Mouse (Mus musculus): Measurements from ENCODE around the gene Ddx52. TPM values are rescaled to one million over a fixed set of nuclear protein-coding genes. Genes with fewer than 3 reads are reported as not detected.

Gene Ddx52
- polyA plus RNA-seq (2015; fragmentation: Nextera tagmentation; extraction: Ambion mirVana): 37.4 and 41.9 TPM in 2 replicates

- Histone ChIP-seq H3K9ac (peak within 1 kb of the TSS; percentile 85), H3K9me3 (replicated peaks) (no peaks in the 10 kb centered on the region), H3K36me3 (ENCODE audit: poor library complexity, severe bottlenecking) (peaks cover 38% of the 10 kb centered on the region), H3K4me3 (peak within 1 kb of the TSS; percentile 80), H3K27ac (peak within 1 kb of the TSS; percentile 40; the same call in 1 of the 2 replicates), H3K4me1 (peaks cover 10% of the 10 kb centered on the region), H3K27me3 (peaks cover 25% of the 10 kb centered on the region), H3K4me2 (peak within 1 kb of the TSS; percentile 79)
- peak; percentile 97 for ATAC-seq
- 1% methylated on average over 49 of the region's 49 CpGs for WGBS
These were observed at the start of gene Ddx52 for GRCm38 (mm10) chr11:83941950-83942840. TSS of gene Ddx52 (plus strand) at chr11:83942062.

DNA sequence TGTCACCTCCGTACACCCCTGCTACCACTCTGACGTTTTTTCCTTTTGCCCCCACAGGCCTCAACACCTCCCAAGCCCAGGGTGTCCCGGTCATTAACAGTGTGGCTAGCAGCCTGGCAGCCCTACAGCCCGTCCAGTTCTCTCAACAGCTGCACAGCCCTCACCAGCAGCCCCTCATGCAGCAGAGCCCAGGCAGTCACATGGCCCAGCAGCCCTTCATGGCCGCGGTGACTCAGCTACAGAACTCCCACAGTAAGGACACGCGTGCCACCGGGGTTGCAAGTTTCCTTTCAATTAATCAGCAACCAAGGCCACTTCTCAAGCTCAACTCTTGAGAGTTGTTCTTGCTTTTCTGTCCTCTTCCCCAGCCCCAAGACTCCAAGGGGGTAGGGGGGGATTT, 48.5 kb upstream of the Ddx52 start:
- 88% methylated on average over 9 of the region's 9 CpGs for whole genome bisulfite sequencing
- ATAC-seq: no peak
- no peak overlapping the region for H3K27ac ChIP-seq

DNA sequence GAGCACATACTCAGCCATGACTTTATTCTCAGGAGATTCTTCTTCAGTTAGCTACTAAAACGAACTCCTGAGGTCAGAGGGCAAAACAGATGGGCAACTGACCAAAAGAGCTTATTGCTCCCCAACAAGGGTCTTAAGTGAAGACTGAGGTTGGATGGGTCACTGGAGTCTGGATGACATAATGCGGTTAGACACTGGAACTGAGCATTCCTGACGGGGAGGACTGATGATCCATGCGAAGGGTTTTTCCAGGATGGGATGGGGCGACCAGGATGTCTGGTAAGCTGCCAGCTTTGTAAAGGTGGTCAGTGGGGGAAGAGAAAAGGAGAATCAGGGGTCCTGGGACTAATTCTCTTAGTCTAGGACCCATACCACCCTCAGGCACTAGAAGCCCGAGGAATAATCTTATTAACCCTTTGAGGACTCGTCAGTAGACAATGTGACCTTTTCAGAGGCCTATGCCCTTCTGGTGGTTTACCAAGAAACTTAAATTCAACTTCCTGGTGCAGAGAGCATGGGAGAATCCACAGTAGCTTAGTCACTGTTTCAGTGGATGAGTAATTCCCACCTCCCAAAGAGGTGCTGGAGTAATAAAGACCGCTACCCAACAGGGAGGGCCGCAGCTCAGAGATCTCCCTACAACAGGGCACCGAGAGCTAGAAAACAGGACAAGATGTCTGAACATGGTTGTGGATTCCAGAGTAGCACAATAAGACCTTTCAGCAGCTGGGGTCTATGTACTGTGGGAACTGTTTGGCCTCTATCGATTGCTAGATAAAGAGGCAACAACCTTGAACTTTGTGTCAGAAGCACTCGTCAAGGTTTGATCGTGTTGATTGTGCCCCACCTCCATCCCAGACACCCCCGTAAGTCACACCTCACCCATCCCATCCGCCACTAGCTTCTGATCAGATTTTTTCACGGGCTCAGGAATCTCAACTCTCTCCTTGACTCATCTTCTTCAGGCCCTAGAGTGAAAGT, 45.1 kb upstream of the Ddx52 start:
- H3K4me2 ChIP-seq: no peak overlapping the region
- no peak overlapping the region for H3K27ac ChIP-seq
- no peak for ATAC-seq
- H3K27me3 ChIP-seq: no peaks in the 10 kb centered on the region
- no peaks in the 10 kb centered on the region for H3K36me3 ChIP-seq (ENCODE audit: poor library complexity, severe bottlenecking)
- WGBS: 84% methylated on average over 16 of the region's 16 CpGs
- H3K4me3 ChIP-seq: no peak overlapping the region
- no peak overlapping the region for H3K9ac ChIP-seq
- no peaks in the 10 kb centered on the region for H3K9me3 ChIP-seq (replicated peaks)
- H3K4me1 ChIP-seq: no peaks in the 10 kb centered on the region

More for the DNA sequence above, 48.5 kb upstream of the Ddx52 start:
- no peaks in the 10 kb centered on the region for H3K36me3 ChIP-seq (ENCODE audit: poor library complexity, severe bottlenecking)
- H3K9me3 ChIP-seq (replicated peaks): no peaks in the 10 kb centered on the region
- H3K4me3 ChIP-seq: no peak overlapping the region
- no peak overlapping the region for H3K4me2 ChIP-seq
- H3K27me3 ChIP-seq: no peaks in the 10 kb centered on the region
- H3K4me1 ChIP-seq: no peaks in the 10 kb centered on the region
- H3K9ac ChIP-seq: no peak overlapping the region

GRCm38 (mm10) chr11:83897569-83897968, 44.3 kb upstream of the Ddx52 start:
- ATAC-seq: no peak

DNA sequence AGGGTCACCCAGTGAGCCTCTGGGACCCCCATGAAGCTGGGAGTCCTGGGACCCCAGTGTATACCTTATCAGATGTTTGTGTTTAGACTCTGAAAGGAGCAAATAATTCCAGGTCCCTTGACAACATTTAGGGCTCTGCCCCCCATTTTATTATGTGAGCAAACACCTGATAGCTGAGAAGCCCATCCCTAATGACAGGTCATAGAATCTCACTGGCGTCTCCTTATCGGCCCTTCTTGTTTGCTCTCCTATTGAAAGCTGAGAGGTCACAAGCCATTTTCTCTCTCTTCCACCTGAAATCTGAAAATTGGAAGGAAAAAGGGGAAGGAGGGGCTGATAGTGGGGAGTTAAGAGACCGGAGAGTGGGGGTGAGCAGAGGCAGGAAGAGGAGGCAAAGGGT, 39.0 kb upstream of the Ddx52 start:
- ATAC-seq: no peak
- no peaks in the 10 kb centered on the region for H3K9me3 ChIP-seq (replicated peaks)
- H3K36me3 ChIP-seq (ENCODE audit: poor library complexity, severe bottlenecking): no peaks in the 10 kb centered on the region
- no peaks in the 10 kb centered on the region for H3K4me1 ChIP-seq
- no peak overlapping the region for H3K9ac ChIP-seq
- H3K27me3 ChIP-seq: no peaks in the 10 kb centered on the region
- H3K27ac ChIP-seq: no peak overlapping the region
- H3K4me3 ChIP-seq: no peak overlapping the region
- H3K4me2 ChIP-seq: no peak overlapping the region
- WGBS: 86% methylated on average over 3 of the region's 3 CpGs

More at GRCm38 (mm10) chr11:83897569-83897968, 44.3 kb upstream of the Ddx52 start:
- Histone ChIP-seq H3K36me3 (ENCODE audit: poor library complexity, severe bottlenecking) (no peaks in the 10 kb centered on the region), H3K4me2 (no peak overlapping the region), H3K27ac (no peak overlapping the region), H3K4me1 (no peaks in the 10 kb centered on the region), H3K9ac (no peak overlapping the region), H3K4me3 (no peak overlapping the region), H3K9me3 (replicated peaks) (no peaks in the 10 kb centered on the region), H3K27me3 (no peaks in the 10 kb centered on the region)
- 84% methylated on average over 7 of the region's 7 CpGs for WGBS

- no peak for ATAC-seq
- H3K4me1 ChIP-seq: no peaks in the 10 kb centered on the region
- 80% methylated on average over 5 of the region's 5 CpGs for WGBS
- no peak overlapping the region for H3K4me2 ChIP-seq
- no peaks in the 10 kb centered on the region for H3K9me3 ChIP-seq (replicated peaks)
- no peaks in the 10 kb centered on the region for H3K27me3 ChIP-seq
- no peaks in the 10 kb centered on the region for H3K36me3 ChIP-seq (ENCODE audit: poor library complexity, severe bottlenecking)
- no peak overlapping the region for H3K27ac ChIP-seq
- no peak overlapping the region for H3K9ac ChIP-seq
- H3K4me3 ChIP-seq: no peak overlapping the region
These were observed 36.1 kb upstream of the Ddx52 start for GRCm38 (mm10) chr11:83905756-83906155.

DNA sequence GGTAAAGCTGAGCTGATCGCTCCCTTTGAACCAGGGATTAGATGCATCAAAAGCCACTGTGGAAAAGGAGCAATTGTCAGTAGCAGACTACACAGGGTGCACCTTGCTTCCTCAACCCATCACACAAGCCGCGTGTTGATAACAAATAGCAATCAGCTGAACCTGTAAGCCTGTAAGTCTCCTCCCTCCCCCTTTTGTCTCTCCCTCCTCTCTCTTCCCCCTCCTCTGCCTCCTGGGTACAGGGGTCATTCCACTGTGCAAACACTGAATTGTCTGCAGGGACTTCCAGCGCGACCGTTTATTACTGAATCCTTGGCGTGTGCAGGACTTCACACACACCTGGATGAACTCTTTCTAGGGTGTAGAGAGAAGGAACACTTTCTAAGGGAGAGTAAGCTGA, 33.5 kb upstream of the Ddx52 start:
- no peak overlapping the region for H3K9ac ChIP-seq
- H3K36me3 ChIP-seq (ENCODE audit: poor library complexity, severe bottlenecking): no peaks in the 10 kb centered on the region
- H3K4me2 ChIP-seq: no peak overlapping the region
- no peaks in the 10 kb centered on the region for H3K9me3 ChIP-seq (replicated peaks)
- no peak overlapping the region for H3K27ac ChIP-seq
- no peak for ATAC-seq
- H3K4me1 ChIP-seq: no peaks in the 10 kb centered on the region
- 18% methylated on average over 7 of the region's 7 CpGs for WGBS
- H3K4me3 ChIP-seq: no peak overlapping the region
- H3K27me3 ChIP-seq: no peaks in the 10 kb centered on the region

- Histone ChIP-seq H3K27ac (no peak overlapping the region), H3K9me3 (replicated peaks) (no peaks in the 10 kb centered on the region), H3K9ac (no peak overlapping the region), H3K4me1 (no peaks in the 10 kb centered on the region), H3K36me3 (ENCODE audit: poor library complexity, severe bottlenecking) (no peaks in the 10 kb centered on the region), H3K4me3 (no peak overlapping the region), H3K4me2 (no peak overlapping the region), H3K27me3 (no peaks in the 10 kb centered on the region)
- WGBS: 82% methylated on average over 8 of the region's 8 CpGs
- no peak for ATAC-seq
These were observed 28.0 kb upstream of the Ddx52 start for GRCm38 (mm10) chr11:83913824-83914311.

DNA sequence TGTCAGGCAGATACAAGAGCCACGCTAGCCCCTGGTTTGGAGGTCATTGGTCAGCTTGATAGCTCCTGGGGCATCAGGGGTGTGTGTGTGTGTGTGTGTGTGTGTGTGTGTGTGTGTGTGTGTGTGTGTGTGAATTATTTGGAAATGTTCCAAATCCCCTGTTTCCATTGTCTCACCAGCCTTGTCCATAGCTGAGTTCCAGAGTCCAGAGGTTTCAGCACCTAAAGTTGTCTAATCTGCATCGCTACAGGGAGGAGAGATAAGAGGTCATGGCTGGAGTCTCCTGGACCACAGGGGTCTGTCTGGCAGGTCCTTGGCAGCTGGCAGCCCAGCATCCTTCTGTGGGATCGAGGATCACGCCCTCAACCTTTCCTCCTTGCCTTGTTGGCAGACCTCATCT, 27.4 kb upstream of the Ddx52 start:
- Histone ChIP-seq H3K4me3 (no peak overlapping the region), H3K36me3 (ENCODE audit: poor library complexity, severe bottlenecking) (no peaks in the 10 kb centered on the region), H3K4me2 (no peak overlapping the region), H3K9ac (no peak overlapping the region), H3K27ac (no peak overlapping the region), H3K4me1 (no peaks in the 10 kb centered on the region), H3K27me3 (no peaks in the 10 kb centered on the region), H3K9me3 (replicated peaks) (no peaks in the 10 kb centered on the region)
- 87% methylated on average over 4 of the region's 4 CpGs for WGBS
- no peak for ATAC-seq

- Histone ChIP-seq H3K27me3 (no peaks in the 10 kb centered on the region), H3K36me3 (ENCODE audit: poor library complexity, severe bottlenecking) (no peaks in the 10 kb centered on the region), H3K4me2 (no peak overlapping the region), H3K9ac (no peak overlapping the region), H3K27ac (no peak overlapping the region), H3K9me3 (replicated peaks) (no peaks in the 10 kb centered on the region), H3K4me3 (no peak overlapping the region), H3K4me1 (no peaks in the 10 kb centered on the region)
- ATAC-seq: no peak
- 73% methylated on average over 2 of the region's 2 CpGs for WGBS
These were observed 19.3 kb upstream of the Ddx52 start for GRCm38 (mm10) chr11:83922600-83922999.

- H3K36me3 ChIP-seq (ENCODE audit: poor library complexity, severe bottlenecking): no peaks in the 10 kb centered on the region
- 62% methylated on average over 3 of the region's 3 CpGs for WGBS
- no peak overlapping the region for H3K27ac ChIP-seq
- H3K4me2 ChIP-seq: no peak overlapping the region
- H3K9ac ChIP-seq: no peak overlapping the region
- no peaks in the 10 kb centered on the region for H3K4me1 ChIP-seq
- no peak for ATAC-seq
- no peaks in the 10 kb centered on the region for H3K9me3 ChIP-seq (replicated peaks)
- H3K4me3 ChIP-seq: no peak overlapping the region
- H3K27me3 ChIP-seq: no peaks in the 10 kb centered on the region
These were observed 14.8 kb upstream of the Ddx52 start for GRCm38 (mm10) chr11:83927097-83927496.
